Mouse (Mus musculus) bone marrow macrophage, adult 2 months (primary cell): ENCODE data around the gene B4galt3. TPM values are rescaled to one million over a fixed set of nuclear protein-coding genes. Genes with fewer than 3 reads are reported as not detected.

ENCODE experiments used
- H3K27ac ChIP-seq: 2 replicates; pipeline ENCODE4 v1.5.1; 2012; ENCODE audit warnings: low read depth, low read length; ENCODE audit not compliant: insufficient read depth
- H3K4me1 ChIP-seq: 2 replicates; pipeline ENCODE4 v1.6.1; 2012; ENCODE audit warnings: low read length; ENCODE audit not compliant: control insufficient read depth, insufficient read depth
- H3K4me3 ChIP-seq: 2 replicates; pipeline ENCODE4 v1.5.1; 2012; ENCODE audit warnings: mild to moderate bottlenecking, low read length, moderate library complexity; ENCODE audit not compliant: insufficient read depth
- CTCF ChIP-seq: IDR thresholded peaks from 2 replicates; pipeline ENCODE4 v1.5.1; 2012; ENCODE audit warnings: low read depth, mild to moderate bottlenecking, low read length, moderate library complexity
- POLR2A ChIP-seq: IDR thresholded peaks from 2 replicates; pipeline ENCODE4 v1.6.1; 2012; ENCODE audit warnings: mild to moderate bottlenecking, low read depth, low read length, borderline replicate concordance
- polyA plus RNA-seq: library from polyadenylated mRNA; stranded (reverse); fragments of >200 nt; gene quantifications from 2 replicates; pipeline ENCODE4 v1.2.4, GENCODE M21; 2012; ENCODE audit not compliant: missing spikeins, insufficient read depth, insufficient read length

The B4galt3 gene
- polyA plus RNA-seq, 1 experiment = 40.4 TPM

DNA sequence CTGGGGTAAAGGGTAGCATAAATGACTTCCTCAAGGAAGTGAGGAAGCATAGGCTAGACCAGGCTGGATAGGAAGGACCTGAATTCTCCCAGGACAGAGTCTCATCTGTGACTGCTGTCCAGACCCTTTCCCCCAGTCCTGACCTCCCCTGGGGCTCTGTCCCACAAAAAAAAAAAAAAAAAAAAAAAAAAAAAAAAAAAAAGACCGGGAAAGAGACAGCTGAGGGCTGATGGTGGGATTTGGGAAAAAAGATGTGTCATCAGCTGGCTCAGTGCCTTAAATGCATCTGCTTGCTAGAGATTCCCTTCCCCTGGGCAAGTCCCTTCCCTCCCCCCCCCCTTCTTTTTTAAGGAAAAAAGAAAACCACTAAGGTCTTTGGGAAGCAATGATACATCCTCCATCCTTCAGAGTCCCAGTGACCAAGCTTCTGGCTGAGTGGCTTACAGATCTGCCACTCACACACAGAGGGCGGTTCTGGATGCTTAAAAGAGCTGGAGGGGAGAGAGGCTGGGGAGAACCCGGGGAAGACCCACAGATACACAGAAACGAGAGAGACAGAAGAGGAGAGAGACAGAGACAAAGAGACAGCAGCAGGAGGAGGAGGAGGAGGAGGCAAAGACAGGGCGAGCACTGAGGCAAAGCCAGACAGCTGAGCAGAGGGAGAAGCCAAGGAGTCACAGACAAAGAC is 20.1 kb upstream of the B4galt3 start, which contains the start of gene Adamts4:
Gene Adamts4, plus strand, starts transcription at position 509 of the 688 bp plus-strand sequence.
- peaks cover 34% of the 10 kb centered on the region for H3K4me1 ChIP-seq
- TF ChIP-seq CTCF (no peak), POLR2A (no peak)
- H3K4me3 ChIP-seq = no peak within 1 kb of the TSS
- H3K27ac ChIP-seq = no peak within 1 kb of the TSS

DNA sequence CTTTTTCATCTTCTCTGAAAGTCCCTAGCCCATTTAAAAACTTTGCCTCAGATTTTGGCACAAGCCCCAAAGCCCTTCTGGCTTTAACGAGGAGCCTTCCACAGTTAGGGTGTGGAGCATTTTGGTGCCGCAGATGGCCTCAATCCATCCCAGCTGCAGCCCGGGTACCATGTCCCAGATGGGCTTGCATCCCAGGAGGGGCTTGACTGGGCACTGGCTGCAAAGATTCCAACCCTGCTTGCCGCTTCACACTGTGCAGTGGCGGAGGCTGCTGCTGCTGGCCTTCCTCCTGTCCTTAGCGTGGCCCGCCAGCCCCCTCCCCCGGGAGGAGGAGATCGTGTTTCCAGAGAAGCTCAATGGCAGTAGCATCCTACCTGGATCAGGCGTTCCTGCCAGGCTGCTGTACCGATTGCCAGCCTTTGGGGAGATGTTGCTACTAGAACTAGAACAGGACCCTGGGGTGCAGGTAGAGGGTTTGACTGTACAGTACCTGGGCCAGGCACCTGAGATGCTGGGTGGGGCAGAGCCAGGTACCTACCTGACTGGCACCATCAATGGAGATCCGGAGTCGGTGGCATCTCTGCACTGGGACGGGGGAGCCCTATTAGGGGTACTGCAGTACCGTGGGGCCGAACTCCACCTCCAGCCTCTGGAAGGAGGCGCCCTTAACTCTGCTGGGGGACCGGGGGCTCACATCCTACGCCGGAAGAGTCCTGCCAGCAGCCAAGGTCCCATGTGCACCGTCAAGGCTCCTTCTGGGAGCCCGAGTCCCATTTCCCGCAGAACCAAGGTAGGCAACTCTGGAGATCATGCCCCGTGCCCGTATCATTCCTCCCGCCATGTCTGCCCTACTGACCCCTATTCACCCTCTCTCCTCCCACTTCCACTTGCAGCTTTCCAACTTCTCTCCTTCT is 19.2 kb upstream of the B4galt3 start, which contains the start of gene Ndufs2:
Gene Ndufs2, minus strand, starts transcription at position 709 of the 914 bp plus-strand sequence.
- H3K27ac ChIP-seq = no peak within 1 kb of the TSS
- H3K4me1 ChIP-seq = peaks cover 34% of the 10 kb centered on the region
- TF ChIP-seq POLR2A = no peak
- no peak for TF ChIP-seq CTCF
- H3K4me3 ChIP-seq = no peak within 1 kb of the TSS

DNA sequence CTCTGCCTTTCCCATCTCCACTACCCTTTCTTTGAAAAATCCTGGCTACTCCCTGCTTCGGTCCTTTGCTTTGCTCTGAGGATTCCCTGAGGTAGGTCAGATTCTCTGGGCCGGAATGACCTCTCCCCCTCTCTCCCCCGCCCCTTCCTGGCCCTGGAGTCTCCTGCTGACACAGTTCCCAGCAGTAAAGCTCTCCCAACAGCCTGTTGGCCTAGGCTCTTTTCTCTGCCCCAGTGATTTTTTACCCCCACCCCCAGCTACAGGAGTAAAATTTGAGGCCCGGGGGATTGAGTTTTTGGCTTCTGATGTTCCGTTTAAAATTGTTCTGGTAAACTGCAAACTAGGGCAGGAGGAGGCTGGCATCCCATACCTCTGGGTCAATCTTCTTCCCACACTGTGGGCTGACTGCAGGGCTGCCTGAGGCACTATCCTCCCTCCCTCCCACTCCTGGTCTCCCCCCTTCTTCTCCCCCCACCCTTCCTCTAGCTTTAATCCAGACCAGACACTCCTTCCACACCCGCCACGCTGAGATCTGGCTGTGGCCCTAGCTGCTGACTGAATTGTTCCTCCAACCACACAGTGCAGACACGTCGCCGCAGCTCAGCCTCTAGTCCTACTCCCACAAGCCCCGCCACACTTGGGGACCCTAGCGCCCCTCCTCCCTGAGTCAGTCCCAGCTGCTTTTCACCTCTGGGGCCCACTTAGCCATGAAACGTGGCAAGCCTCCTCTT is 18.4 kb upstream of the B4galt3 start:
- H3K4me3 ChIP-seq = no peak overlapping the region
- peaks cover 30% of the 10 kb centered on the region for H3K4me1 ChIP-seq
- TF ChIP-seq CTCF (no peak), POLR2A (no peak)
- H3K27ac ChIP-seq = no peak overlapping the region

DNA sequence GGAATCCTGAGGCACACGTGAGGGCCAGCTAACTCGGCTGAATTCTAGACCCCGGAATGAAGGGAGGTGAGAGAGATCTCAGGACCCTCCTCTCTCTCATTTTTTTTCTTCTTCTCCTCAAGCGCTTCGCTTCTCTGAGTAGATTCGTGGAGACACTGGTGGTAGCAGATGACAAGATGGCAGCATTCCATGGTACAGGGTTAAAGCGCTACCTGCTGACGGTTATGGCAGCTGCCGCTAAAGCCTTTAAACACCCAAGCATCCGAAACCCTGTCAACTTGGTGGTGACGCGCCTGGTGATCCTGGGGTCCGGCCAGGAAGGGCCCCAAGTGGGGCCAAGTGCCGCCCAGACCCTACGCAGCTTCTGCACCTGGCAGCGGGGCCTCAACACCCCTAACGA is 17.7 kb upstream of the B4galt3 start:
- no peak overlapping the region for H3K4me3 ChIP-seq
- H3K27ac ChIP-seq = no peak overlapping the region
- TF ChIP-seq CTCF = no peak
- no peak for TF ChIP-seq POLR2A
- H3K4me1 ChIP-seq = peaks cover 30% of the 10 kb centered on the region

DNA sequence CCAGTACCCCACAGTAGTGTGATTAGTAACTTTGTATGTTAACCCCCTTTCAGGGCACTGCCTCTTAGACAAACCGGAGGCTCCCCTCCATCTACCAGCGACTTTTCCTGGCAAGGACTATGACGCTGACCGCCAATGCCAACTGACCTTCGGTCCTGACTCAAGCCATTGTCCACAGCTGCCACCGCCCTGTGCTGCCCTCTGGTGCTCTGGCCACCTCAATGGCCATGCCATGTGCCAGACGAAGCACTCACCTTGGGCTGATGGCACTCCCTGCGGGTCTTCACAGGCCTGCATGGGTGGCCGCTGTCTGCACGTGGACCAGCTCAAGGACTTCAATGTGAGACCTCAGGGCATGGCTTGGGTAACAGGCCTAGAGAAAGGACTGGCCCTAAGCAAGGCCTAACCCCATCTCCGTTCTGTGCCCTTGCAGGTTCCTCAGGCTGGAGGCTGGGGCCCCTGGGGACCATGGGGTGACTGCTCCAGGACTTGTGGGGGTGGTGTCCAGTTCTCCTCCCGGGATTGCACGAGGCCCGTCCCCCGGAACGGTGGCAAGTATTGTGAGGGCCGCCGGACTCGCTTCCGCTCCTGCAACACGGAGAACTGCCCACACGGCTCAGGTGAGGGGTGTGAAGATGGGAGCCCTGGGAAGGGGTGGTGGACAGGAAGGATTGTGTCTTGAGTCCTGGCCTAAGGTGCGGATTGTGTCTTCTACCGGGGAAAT is 13.9 kb upstream of the B4galt3 start:
- Histone ChIP-seq H3K4me3 (no peak overlapping the region), H3K4me1 (peaks cover 15% of the 10 kb centered on the region), H3K27ac (no peak overlapping the region)
- TF ChIP-seq POLR2A = no peak
- TF ChIP-seq CTCF = no peak

DNA sequence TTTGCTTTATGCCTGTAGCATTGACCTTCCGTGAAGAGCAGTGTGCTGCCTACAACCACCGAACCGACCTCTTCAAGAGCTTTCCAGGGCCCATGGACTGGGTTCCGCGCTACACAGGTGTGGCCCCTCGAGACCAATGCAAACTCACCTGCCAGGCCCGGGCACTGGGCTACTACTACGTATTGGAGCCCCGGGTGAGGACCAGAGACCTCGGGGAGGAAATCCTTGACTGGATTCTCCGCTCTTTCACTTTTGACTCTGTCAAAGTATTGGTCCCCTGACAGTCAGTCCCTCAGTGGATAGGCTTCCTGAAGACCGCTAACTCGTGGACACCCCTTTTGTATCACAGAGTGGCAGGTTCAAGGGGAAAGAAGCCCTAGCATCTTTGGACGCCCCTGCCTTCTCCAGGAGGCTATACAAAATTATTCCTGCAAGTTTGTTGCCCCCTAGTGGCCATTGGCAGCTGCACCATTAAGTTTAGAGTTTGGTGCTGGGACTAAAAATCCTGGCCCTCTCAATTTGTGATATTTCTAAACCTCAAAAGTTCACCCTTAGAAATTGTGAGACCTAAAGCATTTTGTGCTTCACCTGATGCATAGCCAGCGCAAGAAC is 13.1 kb upstream of the B4galt3 start:
- TF ChIP-seq POLR2A (no peak), CTCF (peak; percentile 58)
- H3K4me3 ChIP-seq = no peak overlapping the region

DNA sequence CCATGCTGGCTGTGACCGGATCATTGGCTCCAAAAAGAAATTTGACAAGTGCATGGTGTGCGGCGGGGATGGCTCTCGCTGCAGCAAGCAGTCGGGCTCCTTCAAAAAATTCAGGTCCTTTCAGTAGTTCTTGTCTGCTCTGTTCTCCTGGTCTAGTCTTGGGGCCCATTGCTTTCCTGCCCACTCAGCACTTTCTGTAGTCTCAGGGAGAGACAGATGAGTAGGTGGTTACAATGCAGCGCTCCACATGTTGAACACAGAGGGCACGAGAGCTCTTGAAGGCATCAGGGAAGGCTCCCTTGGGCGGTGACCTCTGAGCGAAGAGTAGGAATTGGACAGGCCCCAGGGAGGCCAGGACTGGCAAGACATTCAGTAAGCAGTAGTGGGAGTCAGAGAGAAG is 12.3 kb upstream of the B4galt3 start:
- H3K4me1 ChIP-seq = peaks cover 22% of the 10 kb centered on the region
- H3K4me3 ChIP-seq = no peak overlapping the region
- H3K27ac ChIP-seq = no peak overlapping the region
- no peak for TF ChIP-seq CTCF
- TF ChIP-seq POLR2A = no peak

More for the DNA sequence above, 13.1 kb upstream of the B4galt3 start:
- peaks cover 19% of the 10 kb centered on the region for H3K4me1 ChIP-seq
- no peak overlapping the region for H3K27ac ChIP-seq

DNA sequence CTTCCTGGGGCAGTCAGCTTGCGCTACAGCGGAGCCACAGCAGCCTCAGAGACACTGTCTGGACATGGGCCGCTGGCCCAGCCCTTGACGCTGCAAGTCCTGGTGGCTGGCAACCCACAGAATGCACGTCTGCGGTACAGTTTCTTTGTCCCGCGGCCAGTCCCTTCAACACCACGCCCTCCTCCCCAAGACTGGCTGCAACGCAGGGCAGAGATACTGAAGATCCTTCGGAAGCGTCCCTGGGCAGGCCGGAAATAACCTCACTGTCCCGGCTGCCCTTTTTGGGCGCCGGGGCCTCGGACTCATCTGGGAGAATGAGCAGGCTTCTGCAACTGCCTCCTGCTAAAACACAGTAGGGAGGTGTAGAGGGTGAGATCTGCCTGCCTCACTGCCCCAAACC is 11.2 kb upstream of the B4galt3 start:
- no peak overlapping the region for H3K4me3 ChIP-seq
- peaks cover 26% of the 10 kb centered on the region for H3K4me1 ChIP-seq

DNA sequence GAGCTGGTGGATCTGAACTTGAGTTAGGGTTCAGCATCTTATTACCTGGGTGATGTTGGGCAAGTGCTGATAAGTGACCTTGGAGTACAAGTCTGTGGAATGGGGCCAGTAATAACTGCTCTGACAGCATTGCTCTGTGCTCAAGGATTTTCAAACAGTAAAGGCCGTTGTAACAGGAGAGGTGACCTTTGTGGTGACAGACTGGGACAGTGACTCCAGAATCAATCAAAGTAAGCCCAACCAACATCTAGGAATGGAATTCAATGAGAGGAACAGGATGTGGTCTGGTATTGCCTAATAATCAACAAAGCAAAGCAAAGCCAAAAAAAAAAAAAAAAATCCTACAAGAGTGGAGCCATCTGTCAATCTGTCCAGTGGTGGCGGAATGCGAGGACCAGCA is 9.8 kb upstream of the B4galt3 start:
- Histone ChIP-seq H3K4me3 (no peak overlapping the region), H3K4me1 (peaks cover 28% of the 10 kb centered on the region), H3K27ac (no peak overlapping the region)
- TF ChIP-seq POLR2A = no peak

More for the DNA sequence above, 11.2 kb upstream of the B4galt3 start:
- no peak overlapping the region for H3K27ac ChIP-seq
- TF ChIP-seq CTCF (no peak), POLR2A (no peak)
